Mouse (Mus musculus) heart, adult 2 months (tissue): ENCODE measurements around the gene Atp5g1. TPM values are rescaled to one million over a fixed set of nuclear protein-coding genes. Genes with fewer than 3 reads are reported as not detected.

Experiments used
- DNase-seq, 2 experiments: peaks; one replicate each; pipeline ENCODE4 v3.0.0; 2021
- H3K27ac ChIP-seq: fragments of 200-600 bp; 2 replicates; pipeline ENCODE4 v1.8.1; 2022
- H3K27me3 ChIP-seq: fragments of 200-500 bp; 2 replicates; pipeline ENCODE4 v1.6.1; 2012; ENCODE audit warnings: mild to moderate bottlenecking, low read length, inconsistent platforms, mixed read lengths; ENCODE audit not compliant: control insufficient read depth, insufficient read depth
- H3K36me3 ChIP-seq: fragments of 200-500 bp; 2 replicates; pipeline ENCODE4 v1.6.1; 2012; ENCODE audit warnings: low read length, inconsistent platforms; ENCODE audit not compliant: control insufficient read depth, insufficient read depth
- H3K4me1 ChIP-seq: fragments of 200-500 bp; 2 replicates; pipeline ENCODE4 v1.6.1; 2011; ENCODE audit warnings: low read length; ENCODE audit not compliant: control insufficient read depth, insufficient read depth
- H3K4me3 ChIP-seq: fragments of 200-600 bp; 2 replicates; pipeline ENCODE4 v1.8.1; 2022
- H3K79me2 ChIP-seq: fragments of 200-500 bp; replicated peaks from 2 replicates; pipeline ENCODE4 v1.6.1; 2012; ENCODE audit warnings: mild to moderate bottlenecking, inconsistent platforms, low read length, moderate library complexity, mixed read lengths; ENCODE audit not compliant: control insufficient read depth, insufficient read depth
- H3K9ac ChIP-seq: fragments of 200-500 bp; 2 replicates; pipeline ENCODE4 v1.6.1; 2012; ENCODE audit warnings: low read depth, mild to moderate bottlenecking, control low read depth, inconsistent platforms, low read length, mixed read lengths
- CTCF ChIP-seq: fragments of 200-600 bp; IDR thresholded peaks from 2 replicates; pipeline ENCODE4 v1.8.1; 2022; ENCODE audit warnings: antibody characterized with exemption, mild to moderate bottlenecking, moderate library complexity
- EP300 ChIP-seq: fragments of 200-500 bp; IDR thresholded peaks from 2 replicates; pipeline ENCODE4 v1.6.1; 2011; ENCODE audit warnings: low read depth, low read length, control low read depth; ENCODE audit not compliant: insufficient read depth
- POLR2A ChIP-seq: fragments of 200-500 bp; IDR thresholded peaks from 2 replicates; pipeline ENCODE4 v1.6.1; 2011; ENCODE audit warnings: mild to moderate bottlenecking, low read depth, low read length, control low read depth; ENCODE audit not compliant: insufficient read depth
- WGBS: fragments of 180-500 bp; shearing (Covaris S2); methylation state at CpG from one replicate; pipeline ENCODE4 v1.1.7; 2018; 5-methylcytosine and 5-hydroxymethylcytosine counted together
- intact Hi-C: fragments of 180-260 bp; cut with DNase I; formaldehyde crosslinking; loops from one replicate; pipeline ENCODE4 v1.15.1; 2025
- polyA plus RNA-seq: library from polyadenylated mRNA; depleted of rRNA; stranded (reverse); fragments of >200 nt; gene quantifications from 2 replicates; pipeline ENCODE4 v1.2.3, GENCODE M21; 2012
- total RNA-seq, 2 experiments: library from RNA; stranded (reverse); gene quantifications; 2 replicates each; pipeline ENCODE4 v1.2.3; 2021

Atp5g1 gene
- total and polyA plus RNA-seq, 3 experiments = 3,096 to 6,025 (median 3,522) TPM

DNA sequence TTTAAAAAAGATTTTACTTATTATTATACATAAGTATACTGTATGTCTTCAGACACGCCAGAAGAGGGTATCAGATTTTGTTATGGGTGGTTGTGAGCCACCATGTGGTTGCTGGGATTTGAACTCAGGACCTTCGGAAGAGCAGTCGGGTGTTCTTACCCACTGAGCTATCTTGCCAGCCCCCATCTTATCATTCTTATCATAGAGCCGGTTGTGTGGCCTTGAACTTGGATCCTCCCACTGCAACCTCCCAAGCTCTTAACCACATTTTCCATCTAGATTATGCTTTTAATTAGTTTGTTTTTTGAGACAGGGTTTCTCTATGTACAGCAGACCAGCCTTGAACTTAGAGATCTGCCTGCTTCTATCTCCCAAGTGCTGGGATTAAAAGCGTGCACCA lies 38.0 kb downstream of the Atp5g1 start:
- Histone ChIP-seq H3K4me1 (no peaks in the 10 kb centered on the region), H3K27me3 (no peaks in the 10 kb centered on the region), H3K9ac (no peak overlapping the region), H3K36me3 (no peaks in the 10 kb centered on the region), H3K4me3 (no peak overlapping the region), H3K27ac (no peak overlapping the region), H3K79me2 (no peaks in the 10 kb centered on the region)
- intact Hi-C loops = no loop called here
- TF ChIP-seq EP300 (no peak), POLR2A (no peak), CTCF (no peak)
- WGBS = 79% methylated on average over 5 of the region's 5 CpGs
- DNase-seq = no peak

- H3K4me3 ChIP-seq = peak overlapping the region; percentile 75
- H3K36me3 ChIP-seq = no peaks in the 10 kb centered on the region
- H3K4me1 ChIP-seq = no peaks in the 10 kb centered on the region
- no peaks in the 10 kb centered on the region for H3K27me3 ChIP-seq
- peak overlapping the region; percentile 64 for H3K27ac ChIP-seq
- TF ChIP-seq CTCF (no peak), POLR2A (no peak), EP300 (no peak)
- H3K79me2 ChIP-seq = no peaks in the 10 kb centered on the region
- no peak for DNase-seq
- WGBS = 3% methylated on average over 6 of the region's 6 CpGs
- peak overlapping the region; percentile 70 for H3K9ac ChIP-seq
- intact Hi-C loops = no loop called here
Measured at GRCm38 (mm10) chr11:96035133-96035532, 40.3 kb downstream of the Atp5g1 start.

DNA sequence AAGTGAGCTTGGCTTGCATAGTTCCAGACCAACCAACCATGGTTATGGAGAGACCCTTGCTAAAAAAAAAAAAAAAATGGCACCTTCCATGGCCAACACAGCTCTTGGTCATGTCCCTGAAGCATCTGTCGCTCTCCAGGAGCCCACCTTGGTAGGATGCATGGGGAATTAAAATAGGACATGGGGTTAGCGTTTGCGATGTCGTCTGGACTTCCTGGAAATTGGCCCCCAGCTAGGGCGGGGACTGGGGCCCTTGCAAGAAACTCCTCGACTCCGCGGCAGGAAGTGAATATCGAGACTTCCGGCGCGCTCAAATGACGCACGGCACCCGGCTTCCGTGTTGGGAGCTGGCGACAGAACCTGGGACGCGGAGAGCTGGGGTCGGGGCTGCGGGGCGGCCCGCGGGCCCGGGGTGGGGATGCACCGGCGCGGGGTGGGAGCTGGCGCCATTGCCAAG lies 40.8 kb downstream of the Atp5g1 start, which contains the start of gene Snf8:
Gene Snf8, plus strand, starts transcription at position 290 of the 457 bp plus-strand sequence.
- H3K4me3 ChIP-seq = peak within 1 kb of the TSS; percentile 75
- no peaks in the 10 kb centered on the region for H3K4me1 ChIP-seq
- no peaks in the 10 kb centered on the region for H3K36me3 ChIP-seq
- WGBS = under 1% methylated on average over 29 of the region's 29 CpGs
- peak; percentile 94 to 97 for DNase-seq
- peak within 1 kb of the TSS; percentile 64 for H3K27ac ChIP-seq
- H3K79me2 ChIP-seq = no peaks in the 10 kb centered on the region
- TF ChIP-seq CTCF (no peak), EP300 (0 out of 2 replicates have a peak, but pooled peaks have one; percentile 38), POLR2A (peak; percentile 73)
- peak within 1 kb of the TSS; percentile 70 for H3K9ac ChIP-seq
- H3K27me3 ChIP-seq = no peaks in the 10 kb centered on the region; the same call in 1 of the 2 replicates
- intact Hi-C loops = no loop called here

DNA sequence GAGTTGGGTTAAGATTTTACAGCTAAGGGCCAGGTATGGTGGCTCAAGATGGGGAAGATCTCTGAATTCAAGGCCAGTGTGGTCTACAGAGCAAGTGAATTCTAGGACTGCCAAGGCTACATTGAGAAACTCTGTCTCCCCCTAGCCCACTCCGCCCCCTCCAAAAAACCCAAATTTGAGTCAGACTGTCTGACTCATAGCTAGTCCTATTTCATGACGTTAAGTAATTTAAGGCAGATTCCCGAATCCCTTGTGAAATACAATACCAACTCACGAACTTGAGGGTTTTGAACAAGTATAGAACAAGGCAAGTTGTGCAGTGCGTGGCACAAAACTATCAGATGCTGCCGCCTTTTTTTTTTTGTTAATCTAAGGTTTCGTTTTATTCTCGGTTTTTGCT lies 41.4 kb downstream of the Atp5g1 start:
- Histone ChIP-seq H3K27ac (no peak overlapping the region; the same call in 1 of the 2 replicates), H3K4me1 (no peaks in the 10 kb centered on the region), H3K9ac (no peak overlapping the region), H3K4me3 (peak overlapping the region; percentile 75), H3K79me2 (no peaks in the 10 kb centered on the region), H3K36me3 (no peaks in the 10 kb centered on the region), H3K27me3 (no peaks in the 10 kb centered on the region; the same call in 1 of the 2 replicates)
- TF ChIP-seq CTCF = no peak
- no peak for TF ChIP-seq POLR2A
- no peak for TF ChIP-seq EP300
- no peak for DNase-seq
- intact Hi-C loops = no loop called here
- WGBS = 41% methylated on average over 8 of the region's 8 CpGs

DNA sequence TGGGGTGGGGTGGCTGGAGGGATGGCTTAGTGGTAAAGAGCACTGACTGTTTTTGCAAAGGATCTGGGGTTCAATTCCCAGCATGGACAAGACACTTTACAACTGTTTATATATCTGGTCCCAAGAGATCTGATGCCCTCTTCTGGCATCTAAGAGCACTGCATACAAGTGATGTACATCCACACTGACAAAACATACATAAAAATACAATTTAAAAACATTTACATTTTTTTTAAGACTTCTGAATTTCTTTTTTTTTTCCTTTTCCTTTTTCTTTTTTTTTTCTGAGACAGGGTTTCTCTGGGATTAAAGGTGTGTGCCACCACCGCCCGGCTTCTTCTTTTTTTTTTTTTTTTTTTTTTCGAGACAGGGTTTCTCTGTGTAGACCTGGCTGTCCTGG lies 42.2 kb downstream of the Atp5g1 start:
- no peak overlapping the region for H3K9ac ChIP-seq
- no peak for DNase-seq
- H3K79me2 ChIP-seq = no peaks in the 10 kb centered on the region
- no peaks in the 10 kb centered on the region; the same call in 1 of the 2 replicates for H3K27me3 ChIP-seq
- 100% methylated on average over 2 of the region's 3 CpGs for WGBS
- H3K36me3 ChIP-seq = no peaks in the 10 kb centered on the region
- intact Hi-C loops = no loop called here
- H3K4me3 ChIP-seq = no peak overlapping the region
- no peak overlapping the region for H3K27ac ChIP-seq
- TF ChIP-seq CTCF (peak; percentile 53), EP300 (no peak), POLR2A (no peak)
- no peaks in the 10 kb centered on the region for H3K4me1 ChIP-seq

- Histone ChIP-seq H3K79me2 (no peaks in the 10 kb centered on the region), H3K4me1 (no peaks in the 10 kb centered on the region), H3K27me3 (no peaks in the 10 kb centered on the region; the same call in 1 of the 2 replicates), H3K9ac (no peak overlapping the region), H3K27ac (no peak overlapping the region), H3K36me3 (no peaks in the 10 kb centered on the region), H3K4me3 (no peak overlapping the region)
- 80% methylated on average over 2 of the region's 2 CpGs for WGBS
- TF ChIP-seq CTCF (0 out of 2 replicates have a peak, but pooled peaks have one; percentile 3), EP300 (no peak)
- intact Hi-C loops = no loop called here
- no peak for DNase-seq
Measured at GRCm38 (mm10) chr11:96031701-96032100, 43.8 kb downstream of the Atp5g1 start.
